Comparison of ENCODE assay signal across 16 mouse cellular contexts in genomic region chr12:35048891-35049290, GRCm38 (mm10). TPM values are rescaled to one million over a fixed set of nuclear protein-coding genes. Genes with fewer than 3 reads are reported as not detected.
DNase-seq lines count a peak whose midpoint lies in the region; ATAC-seq and TF ChIP-seq lines count a peak whose summit lies in the region.
"Had no signal": no experiment of that assay in that cellular context is flagged by ENCODE, and none has a peak within 500 bp of the region (broad histone marks: within the 10 kb centered on the region; RNA-seq: fewer than 3 reads in every experiment).

No protein-coding gene starts in this region.

- TF ChIP-seq EP300 in lung, postnatal 0 days (IDR thresholded peaks at IDR 0.05): no peak

- no peak for DNase-seq in embryonic facial prominence, embryonic 14.5 days (ENCODE audit: low spot score)
- no peak for DNase-seq in embryonic facial prominence, embryonic 10.5 days (ENCODE audit: low spot score)
- no peak for DNase-seq in lung, postnatal 0 days (ENCODE audit: low spot score)
- no peak for DNase-seq in lung, postnatal 36 days
- no peak for DNase-seq in thymus, postnatal 0 days (ENCODE audit: low spot score)
- DNase-seq: cerebellum, adult 2 months; gastrocnemius, postnatal 10 days; kidney, postnatal 36 days; layer of hippocampus, postnatal 36 days; lung, postnatal 14 days; spleen, adult 18-20 months had no signal

- H3K27ac ChIP-seq in embryonic facial prominence, embryonic 14.5 days (replicated peaks; ENCODE audit: low read depth, low read length): no peak overlapping the region
- H3K27ac ChIP-seq in embryonic facial prominence, embryonic 10.5 days (replicated peaks): no peak overlapping the region
- no peak overlapping the region for H3K27ac ChIP-seq in hindbrain, embryonic 13.5 days
- H3K27ac ChIP-seq in hindbrain, embryonic 12.5 days: no peak overlapping the region
- no peak overlapping the region for H3K27ac ChIP-seq in lung, postnatal 0 days (ENCODE audit: low read length)
- peak overlapping the region; percentile 85 for H3K27ac ChIP-seq in macrophage
- H3K27ac ChIP-seq: hindbrain, embryonic 10.5 days; midbrain, embryonic 15.5 days had no signal

- ATAC-seq in embryonic facial prominence, embryonic 14.5 days (ENCODE audit: low read depth): no peak
- no peak for ATAC-seq in hindbrain, embryonic 13.5 days (ENCODE audit: low FRiP score)
- no peak for ATAC-seq in hindbrain, embryonic 12.5 days (ENCODE audit: low FRiP score)
- no peak for ATAC-seq in lung, postnatal 0 days
- ATAC-seq: midbrain, embryonic 15.5 days had no signal

- H3K4me3 ChIP-seq in embryonic facial prominence, embryonic 14.5 days (ENCODE audit: low read depth, low read length): no peak overlapping the region
- H3K4me3 ChIP-seq in embryonic facial prominence, embryonic 10.5 days: no peak overlapping the region
- no peak overlapping the region for H3K4me3 ChIP-seq in hindbrain, embryonic 13.5 days
- no peak overlapping the region for H3K4me3 ChIP-seq in hindbrain, embryonic 12.5 days
- no peak overlapping the region for H3K4me3 ChIP-seq in lung, postnatal 0 days (ENCODE audit: low read depth, low read length)
- H3K4me3 ChIP-seq in macrophage (ENCODE audit: inconsistent target): peak overlapping the region; percentile 52; the same call in 1 of the 2 replicates

- H3K9ac ChIP-seq in embryonic facial prominence, embryonic 14.5 days (ENCODE audit: low read depth, low read length): no peak overlapping the region
- no peak overlapping the region for H3K9ac ChIP-seq in hindbrain, embryonic 13.5 days
- no peak overlapping the region for H3K9ac ChIP-seq in hindbrain, embryonic 12.5 days
- H3K9ac ChIP-seq in lung, postnatal 0 days (replicated peaks; ENCODE audit: low read depth): no peak overlapping the region

- H3K27me3 ChIP-seq in embryonic facial prominence, embryonic 14.5 days (replicated peaks; ENCODE audit: control insufficient read depth, insufficient read depth, low read length): no peaks in the 10 kb centered on the region
- no peaks in the 10 kb centered on the region for H3K27me3 ChIP-seq in embryonic facial prominence, embryonic 10.5 days (replicated peaks; ENCODE audit: low read depth, poor library complexity, severe bottlenecking)
- peaks cover 9% of the 10 kb centered on the region; the same call in 1 of the 2 replicates for H3K27me3 ChIP-seq in hindbrain, embryonic 13.5 days
- peaks cover 4% of the 10 kb centered on the region; the same call in 1 of the 2 replicates for H3K27me3 ChIP-seq in hindbrain, embryonic 12.5 days
- H3K27me3 ChIP-seq in lung, postnatal 0 days (replicated peaks; ENCODE audit: insufficient read depth, low read length): no peaks in the 10 kb centered on the region

- TF ChIP-seq CTCF in lung, postnatal 0 days (IDR thresholded peaks at IDR 0.05): no peak

- H3K9me3 ChIP-seq in embryonic facial prominence, embryonic 14.5 days (ENCODE audit: control insufficient read depth, low read length): no peaks in the 10 kb centered on the region
- H3K9me3 ChIP-seq in embryonic facial prominence, embryonic 10.5 days: no peaks in the 10 kb centered on the region
- H3K9me3 ChIP-seq in hindbrain, embryonic 13.5 days: no peaks in the 10 kb centered on the region
- no peaks in the 10 kb centered on the region for H3K9me3 ChIP-seq in hindbrain, embryonic 12.5 days (replicated peaks)
- H3K9me3 ChIP-seq in lung, postnatal 0 days (ENCODE audit: low read length): no peaks in the 10 kb centered on the region
- H3K9me3 ChIP-seq: hindbrain, embryonic 10.5 days; midbrain, embryonic 15.5 days had no signal

- no peaks in the 10 kb centered on the region for H3K36me3 ChIP-seq in embryonic facial prominence, embryonic 14.5 days (ENCODE audit: control insufficient read depth, insufficient read depth, low read length)
- H3K36me3 ChIP-seq in embryonic facial prominence, embryonic 10.5 days (replicated peaks): no peaks in the 10 kb centered on the region
- no peaks in the 10 kb centered on the region for H3K36me3 ChIP-seq in hindbrain, embryonic 13.5 days
- H3K36me3 ChIP-seq in hindbrain, embryonic 12.5 days: no peaks in the 10 kb centered on the region
- no peaks in the 10 kb centered on the region for H3K36me3 ChIP-seq in lung, postnatal 0 days (ENCODE audit: insufficient read depth, low read length)
- H3K36me3 ChIP-seq in macrophage (ENCODE audit: inconsistent target): no peaks in the 10 kb centered on the region
- H3K36me3 ChIP-seq: hindbrain, embryonic 10.5 days; midbrain, embryonic 15.5 days had no signal

- H3K4me1 ChIP-seq in embryonic facial prominence, embryonic 14.5 days (ENCODE audit: control insufficient read depth, insufficient read depth, low read length): peaks cover 6% of the 10 kb centered on the region
- H3K4me1 ChIP-seq in embryonic facial prominence, embryonic 10.5 days: peaks cover 15% of the 10 kb centered on the region
- peaks cover 21% of the 10 kb centered on the region for H3K4me1 ChIP-seq in hindbrain, embryonic 13.5 days (replicated peaks)
- H3K4me1 ChIP-seq in hindbrain, embryonic 12.5 days: peaks cover 8% of the 10 kb centered on the region
- H3K4me1 ChIP-seq in lung, postnatal 0 days (ENCODE audit: insufficient read depth, low read depth, low read length): 0 out of 2 replicates have a peak, but pooled peaks cover 14% of the 10 kb centered on the region

- 79% methylated on average over 3 of the region's 3 CpGs for WGBS in embryonic facial prominence, embryonic 14.5 days
- WGBS in embryonic facial prominence, embryonic 10.5 days: 89% methylated on average over 3 of the region's 3 CpGs
- WGBS in hindbrain, embryonic 13.5 days: 88% methylated on average over 3 of the region's 3 CpGs
- 97% methylated on average over 3 of the region's 3 CpGs for WGBS in hindbrain, embryonic 12.5 days
- 25% methylated on average over 3 of the region's 3 CpGs for WGBS in lung, postnatal 0 days
- 91% methylated on average over 3 of the region's 3 CpGs for WGBS in macrophage (ENCODE audit: missing documents)

- H3K4me2 ChIP-seq in embryonic facial prominence, embryonic 14.5 days (ENCODE audit: low read depth, low read length): peak overlapping the region; percentile 91; the same call in 1 of the 2 replicates
- H3K4me2 ChIP-seq in hindbrain, embryonic 13.5 days: 0 out of 2 replicates have a peak overlapping the region, but pooled peaks have one; percentile 4
- no peak overlapping the region for H3K4me2 ChIP-seq in hindbrain, embryonic 12.5 days (replicated peaks)
- peak overlapping the region; percentile 64; the same call in 1 of the 2 replicates for H3K4me2 ChIP-seq in lung, postnatal 0 days (replicated peaks; ENCODE audit: low read depth, low read length)

- peaks cover 91% of the 10 kb centered on the region for H3K79me2 ChIP-seq in macrophage (ENCODE audit: inconsistent target)

RNA-seq across cellular contexts. Expression of gene Snx13, which starts 1.9 kb away (rescaled TPM):
- 29.0 and 32.1 TPM in 2 replicates for polyA plus RNA-seq in embryonic facial prominence, embryonic 14.5 days (2014; fragmentation: Nextera tagmentation; extraction: Ambion mirVana)
- polyA plus RNA-seq in embryonic facial prominence, embryonic 10.5 days (2016; fragmentation: Nextera tagmentation; extraction: Ambion mirVana): 14.9 and 16.1 TPM in 2 replicates
- polyA plus RNA-seq in hindbrain, embryonic 13.5 days (2015; fragmentation: Nextera tagmentation; extraction: Ambion mirVana): 28.0 and 28.2 TPM in 2 replicates
- polyA plus RNA-seq in hindbrain, embryonic 12.5 days (2016; fragmentation: Nextera tagmentation; extraction: Ambion mirVana): 24.7 and 28.2 TPM in 2 replicates
- polyA plus RNA-seq in lung, postnatal 0 days (2015; fragmentation: Nextera tagmentation; extraction: Ambion mirVana): 36.3 and 39.1 TPM in 2 replicates
- 100 to 1,000 TPM in 23 of 26 experiments, 10 to 100 TPM in 3; 68.8 to 237 (median 186) TPM for total RNA-seq in macrophage (2018; cell fraction: chromatin; rRNA removed)
- total RNA-seq in macrophage (2018; cell fraction: cytosol; rRNA removed): 10 to 100 TPM; 49.9 to 78.7 (median 64.0) TPM
- total RNA-seq in macrophage (2018; cell fraction: nucleus; rRNA removed): 100 to 1,000 TPM in 16 of 26 experiments, 10 to 100 TPM in 10; 51.2 to 169 (median 110) TPM
- polyA plus RNA-seq in macrophage (2018): 39.4 to 55.8 TPM (median 52.3 TPM) in 3 replicates
- polyA plus RNA-seq in thymus, postnatal 0 days (2015; fragmentation: Nextera tagmentation; extraction: Ambion mirVana): 20.8 and 22.7 TPM in 2 replicates
